In genomic region chr11:50326302-50326966, GRCm38 (mm10) we compare ENCODE assay signal across 8 mouse cellular contexts. TPM values are rescaled to one million over a fixed set of nuclear protein-coding genes. Genes with fewer than 3 reads are reported as not detected.
DNase-seq lines count a peak whose midpoint lies in the region; ATAC-seq and TF ChIP-seq lines count a peak whose summit lies in the region.

No protein-coding gene starts in this region.

- H3K4me2 ChIP-seq in liver, embryonic 11.5 days: peak overlapping the region; percentile 87

- peak; percentile 13 for DNase-seq in embryo, embryonic 11 days
- no peak for DNase-seq in embryo, embryonic 9.5 days (ENCODE audit: extremely low spot score)
- peak; percentile 15 for DNase-seq in 3T3-L1 (ENCODE audit: low read depth, low spot score)
- no peak for DNase-seq in liver, embryonic 11.5 days (ENCODE audit: low spot score)
- DNase-seq in thymus, postnatal 0 days (ENCODE audit: low spot score): no peak
- no peak for DNase-seq in cerebellum, postnatal 25 days
- no peak for DNase-seq in gastrocnemius, postnatal 14 days

- no peaks in the 10 kb centered on the region; the same call in 1 of the 2 replicates for H3K36me3 ChIP-seq in liver, embryonic 11.5 days (ENCODE audit: control insufficient read depth, insufficient read depth, low read length)

- no peak for TF ChIP-seq POLR2A in embryonic fibroblast, embryonic 13.5 days (IDR thresholded peaks at IDR 0.05; ENCODE audit: low read depth, low read length)

- H3K4me1 ChIP-seq in embryonic fibroblast, embryonic 13.5 days (ENCODE audit: control insufficient read depth, insufficient read depth, low read length): no peaks in the 10 kb centered on the region; the same call in 1 of the 2 replicates
- H3K4me1 ChIP-seq in liver, embryonic 11.5 days (replicated peaks; ENCODE audit: control insufficient read depth, insufficient read depth, low read length): peaks cover 28% of the 10 kb centered on the region

- H3K9ac ChIP-seq in liver, embryonic 11.5 days (ENCODE audit: low read depth, low read length): peak overlapping the region; percentile 88

- intact Hi-C loops in gastrocnemius, postnatal 14 days (cut with DNase I; ENCODE audit: low total_unique reads): no loop called here

- H3K4me3 ChIP-seq in embryonic fibroblast, embryonic 13.5 days (ENCODE audit: insufficient read depth, low read length): peak overlapping the region; percentile 59
- H3K4me3 ChIP-seq in liver, embryonic 11.5 days (ENCODE audit: low read depth, low read length): peak overlapping the region; percentile 81

- ATAC-seq in liver, embryonic 11.5 days (replicated peaks; ENCODE audit: low FRiP score): no peak

- no peaks in the 10 kb centered on the region for H3K27me3 ChIP-seq in liver, embryonic 11.5 days (replicated peaks; ENCODE audit: control insufficient read depth, insufficient read depth, low read length)

- H3K9me3 ChIP-seq in liver, embryonic 11.5 days (ENCODE audit: control insufficient read depth, low read length): no peaks in the 10 kb centered on the region

- WGBS in liver, embryonic 11.5 days: 5% methylated on average over 7 of the region's 7 CpGs

- no peak for TF ChIP-seq CTCF in embryonic fibroblast, embryonic 13.5 days (IDR thresholded peaks at IDR 0.05; ENCODE audit: borderline replicate concordance, insufficient read depth, low read length)

- H3K27ac ChIP-seq in embryonic fibroblast, embryonic 13.5 days (ENCODE audit: insufficient read depth, low read length): peak overlapping the region; percentile 59
- H3K27ac ChIP-seq in liver, embryonic 11.5 days (ENCODE audit: low read depth, low read length): peak overlapping the region; percentile 80

RNA-seq across cellular contexts. Expression of gene Canx, which starts 1.0 kb away (rescaled TPM):
- polyA plus RNA-seq in embryonic fibroblast, embryonic 13.5 days (2011; ENCODE audit: insufficient read length, low read depth, missing spikeins): 735 and 759 TPM in 2 replicates
- polyA plus RNA-seq in liver, embryonic 11.5 days (2014; fragmentation: Nextera tagmentation; extraction: Ambion mirVana): 267 and 285 TPM in 2 replicates
- polyA plus RNA-seq in thymus, postnatal 0 days (2015; fragmentation: Nextera tagmentation; extraction: Ambion mirVana): 196 and 213 TPM in 2 replicates
- 100 to 1,000 TPM; 104 to 133 TPM for total RNA-seq in gastrocnemius, postnatal 14 days (2021)

RNA-seq across cellular contexts. Expression of gene Cby3, which starts 27.8 kb away (rescaled TPM):
- not detected in 2 replicates for polyA plus RNA-seq in embryonic fibroblast, embryonic 13.5 days (2011; ENCODE audit: insufficient read length, low read depth, missing spikeins)
- not detected in 2 replicates for polyA plus RNA-seq in liver, embryonic 11.5 days (2014; fragmentation: Nextera tagmentation; extraction: Ambion mirVana)
- not detected in 2 replicates for polyA plus RNA-seq in thymus, postnatal 0 days (2015; fragmentation: Nextera tagmentation; extraction: Ambion mirVana)
- not detected for total RNA-seq in gastrocnemius, postnatal 14 days (2021)

RNA-seq across cellular contexts. Expression of gene Maml1, which starts 34.3 kb away (rescaled TPM):
- polyA plus RNA-seq in embryonic fibroblast, embryonic 13.5 days (2011; ENCODE audit: insufficient read length, low read depth, missing spikeins): 28.9 and 37.3 TPM in 2 replicates
- 4.4 and 5.6 TPM in 2 replicates for polyA plus RNA-seq in liver, embryonic 11.5 days (2014; fragmentation: Nextera tagmentation; extraction: Ambion mirVana)
- polyA plus RNA-seq in thymus, postnatal 0 days (2015; fragmentation: Nextera tagmentation; extraction: Ambion mirVana): 4.7 and 5.3 TPM in 2 replicates
- total RNA-seq in gastrocnemius, postnatal 14 days (2021): 1 to 10 TPM; 9.0 to 9.1 TPM

RNA-seq across cellular contexts. Expression of gene Hnrnph1, which starts 50.4 kb away (rescaled TPM):
- 465 and 590 TPM in 2 replicates for polyA plus RNA-seq in embryonic fibroblast, embryonic 13.5 days (2011; ENCODE audit: insufficient read length, low read depth, missing spikeins)
- 341 and 346 TPM in 2 replicates for polyA plus RNA-seq in liver, embryonic 11.5 days (2014; fragmentation: Nextera tagmentation; extraction: Ambion mirVana)
- 350 and 356 TPM in 2 replicates for polyA plus RNA-seq in thymus, postnatal 0 days (2015; fragmentation: Nextera tagmentation; extraction: Ambion mirVana)
- total RNA-seq in gastrocnemius, postnatal 14 days (2021): 10 to 100 TPM; 77.9 to 81.6 TPM

Comparison
In these comparisons a context has a peak if more than half of its experiments do, and no peak if none do; other contexts are left out.
1. DNase-seq: peak in embryo, embryonic 11 days (single experiment) and 3T3-L1 (single experiment); none in embryo, embryonic 9.5 days (single experiment), liver, embryonic 11.5 days (single experiment), thymus, postnatal 0 days (single experiment), cerebellum, postnatal 25 days (0 of 2) and gastrocnemius, postnatal 14 days (single experiment).